Mouse (Mus musculus): ENCODE results near the gene Card11.

The Card11 gene

GRCm38 (mm10) chr5:140985311-140986050 is 14.9 kb downstream of the Card11 start:
- DNase-seq: peak; percentile 82 to 84

GRCm38 (mm10) chr5:140981370-140981805 is 19.0 kb downstream of the Card11 start:
- DNase-seq: no peak

- DNase-seq: no peak
These were observed 19.6 kb downstream of the Card11 start for GRCm38 (mm10) chr5:140980783-140981182.

- no peak for DNase-seq
These were observed 20.3 kb downstream of the Card11 start for GRCm38 (mm10) chr5:140980051-140980450.

- peak; percentile 36 to 38 for DNase-seq
These were observed 37.4 kb downstream of the Card11 start for GRCm38 (mm10) chr5:140962945-140963344.

GRCm38 (mm10) chr5:140960732-140961131 is 39.6 kb downstream of the Card11 start:
- no peak for DNase-seq

GRCm38 (mm10) chr5:140959160-140959559 is 41.2 kb downstream of the Card11 start:
- DNase-seq: peak; percentile 22 to 29

- DNase-seq: no peak
These were observed 43.3 kb downstream of the Card11 start for GRCm38 (mm10) chr5:140957106-140957505.

GRCm38 (mm10) chr5:140955666-140956065 is 44.7 kb downstream of the Card11 start:
- no peak for DNase-seq

- no peak for DNase-seq
These were observed 48.6 kb downstream of the Card11 start for GRCm38 (mm10) chr5:140951801-140952200.

GRCm38 (mm10) chr5:140948009-140948408 is 52.4 kb downstream of the Card11 start:
- no peak for DNase-seq

GRCm38 (mm10) chr5:140946034-140946433 is 54.3 kb downstream of the Card11 start:
- no peak for DNase-seq

- DNase-seq: no peak
These were observed 55.8 kb downstream of the Card11 start for GRCm38 (mm10) chr5:140944382-140945125.

GRCm38 (mm10) chr5:140940923-140941491 is 59.4 kb downstream of the Card11 start:
- DNase-seq: no peak

- no peak for DNase-seq
These were observed 60.0 kb downstream of the Card11 start for GRCm38 (mm10) chr5:140940257-140940922.

GRCm38 (mm10) chr5:140936816-140937215 is 63.6 kb downstream of the Card11 start:
- no peak for DNase-seq

- no peak for DNase-seq
These were observed 64.5 kb downstream of the Card11 start for GRCm38 (mm10) chr5:140935848-140936247.

- DNase-seq: no peak
These were observed 65.6 kb downstream of the Card11 start for GRCm38 (mm10) chr5:140934639-140935315.

- no peak for DNase-seq
These were observed 68.7 kb downstream of the Card11 start for GRCm38 (mm10) chr5:140931523-140932229.

GRCm38 (mm10) chr5:140918519-140918918 is 81.9 kb downstream of the Card11 start:
- no peak for DNase-seq

GRCm38 (mm10) chr5:140917807-140918206 is 82.6 kb downstream of the Card11 start:
- DNase-seq: no peak

- DNase-seq: peak in 1 of 2 experiments; percentile 24
These were observed 89.5 kb downstream of the Card11 start for GRCm38 (mm10) chr5:140910841-140911240.
